ENCODE assay signal across 20 mouse cellular contexts in the genomic region with DNA sequence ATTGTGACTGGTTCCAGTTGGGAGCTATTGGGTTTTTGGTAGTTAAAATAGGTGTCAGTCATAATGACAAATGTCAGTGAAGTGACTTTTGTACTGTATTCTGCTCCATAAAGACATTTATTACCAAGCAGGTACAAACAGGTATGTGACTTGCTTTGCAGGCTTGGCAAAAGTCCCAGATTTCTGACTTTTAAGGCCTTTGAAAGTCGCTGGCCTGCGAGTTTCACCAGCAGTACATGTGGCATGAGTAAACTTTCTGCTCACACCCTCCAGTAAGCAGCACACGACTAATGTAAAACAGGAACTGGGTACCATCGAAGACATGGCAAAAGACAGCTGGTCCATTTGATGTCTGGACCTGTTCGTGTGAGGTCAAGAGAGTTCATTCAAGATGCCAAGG.
DNase-seq lines count a peak whose midpoint lies in the region; ATAC-seq and TF ChIP-seq lines count a peak whose summit lies in the region.
"Had no signal": no experiment of that assay in that cellular context is flagged by ENCODE, and none has a peak within 500 bp of the region (broad histone marks: within the 10 kb centered on the region; RNA-seq: fewer than 3 reads in every experiment).

No protein-coding gene starts in this region.

- H3K27me3 ChIP-seq in embryonic facial prominence, embryonic 14.5 days (replicated peaks; ENCODE audit: control insufficient read depth, insufficient read depth, low read length), result no peaks in the 10 kb centered on the region
- H3K27me3 ChIP-seq in embryonic facial prominence, embryonic 10.5 days (replicated peaks; ENCODE audit: low read depth, poor library complexity, severe bottlenecking), result no peaks in the 10 kb centered on the region
- H3K27me3 ChIP-seq in liver, embryonic 13.5 days, result peaks cover 12% of the 10 kb centered on the region; the same call in 1 of the 2 replicates
- no peaks in the 10 kb centered on the region for H3K27me3 ChIP-seq in liver, postnatal 0 days (ENCODE audit: insufficient read depth, low read length)
- H3K27me3 ChIP-seq in CH12.LX (replicated peaks), result no peaks in the 10 kb centered on the region
- H3K27me3 ChIP-seq: hindbrain, embryonic 15.5 days; limb, embryonic 13.5 days had no signal

- TF ChIP-seq CTCF in liver, postnatal 0 days (IDR thresholded peaks at IDR 0.05; ENCODE audit: low read depth), result no peak
- TF ChIP-seq CTCF in CH12.LX (conservative IDR thresholded peaks at IDR 0.05 in 1 of 2, IDR thresholded peaks at IDR 0.05 in 1 of 2; ENCODE audit: low read depth in 2 of 2, low read length in 2 of 2), result no peak

- no peaks in the 10 kb centered on the region for H3K9me3 ChIP-seq in embryonic facial prominence, embryonic 14.5 days (ENCODE audit: control insufficient read depth, low read length)
- no peaks in the 10 kb centered on the region for H3K9me3 ChIP-seq in embryonic facial prominence, embryonic 10.5 days
- H3K9me3 ChIP-seq in liver, embryonic 13.5 days (replicated peaks), result no peaks in the 10 kb centered on the region
- no peaks in the 10 kb centered on the region for H3K9me3 ChIP-seq in liver, postnatal 0 days (ENCODE audit: low read length)
- no peaks in the 10 kb centered on the region for H3K9me3 ChIP-seq in CH12.LX (replicated peaks; ENCODE audit: low read length)
- H3K9me3 ChIP-seq: hindbrain, embryonic 15.5 days; limb, embryonic 13.5 days had no signal

- 58% methylated on average over 5 of the region's 5 CpGs for WGBS in embryonic facial prominence, embryonic 14.5 days
- 88% methylated on average over 5 of the region's 5 CpGs for WGBS in embryonic facial prominence, embryonic 10.5 days
- WGBS in liver, embryonic 13.5 days (ENCODE audit: insufficient replicate concordance), result 76% methylated on average over 5 of the region's 5 CpGs
- WGBS in liver, postnatal 0 days (ENCODE audit: insufficient replicate concordance), result 68% methylated on average over 5 of the region's 5 CpGs
- 26% methylated on average over 5 of the region's 5 CpGs for WGBS in large intestine, adult 2 months

- in situ Hi-C loops in CH12.LX (cut with MboI; ENCODE audit: low pct_ligation_motif_present, low pct_unique_long_range_greater_than_20kb, low sequenced_read_pairs), result no loop called here

- TF ChIP-seq EP300 in liver, postnatal 0 days (IDR thresholded peaks at IDR 0.05; ENCODE audit: low read depth), result no peak
- no peak for TF ChIP-seq EP300 in CH12.LX (IDR thresholded peaks at IDR 0.05; ENCODE audit: low read length)

- dilution Hi-C loops in CH12.LX (cut with MboI; ENCODE audit: extremely low pct_ligation_motif_present, extremely low pct_unique_long_range_greater_than_20kb, low sequenced_read_pairs), result no loop called here

- no peak overlapping the region for H3K9ac ChIP-seq in embryonic facial prominence, embryonic 14.5 days (ENCODE audit: low read depth, low read length)
- H3K9ac ChIP-seq in liver, embryonic 13.5 days, result 0 out of 2 replicates have a peak overlapping the region, but pooled peaks have one; percentile 31
- H3K9ac ChIP-seq in liver, postnatal 0 days (replicated peaks), result no peak overlapping the region
- no peak overlapping the region for H3K9ac ChIP-seq in CH12.LX (ENCODE audit: insufficient read depth, low read depth)
- H3K9ac ChIP-seq: hindbrain, embryonic 15.5 days; limb, embryonic 13.5 days; liver, embryonic 14.5 days had no signal

- ATAC-seq in embryonic facial prominence, embryonic 14.5 days (ENCODE audit: low read depth), result no peak
- no peak for ATAC-seq in liver, embryonic 13.5 days (ENCODE audit: low read depth)
- no peak for ATAC-seq in liver, postnatal 0 days
- ATAC-seq: forebrain, embryonic 14.5 days had no signal

- H3K4me3 ChIP-seq in embryonic facial prominence, embryonic 14.5 days (ENCODE audit: low read depth, low read length), result no peak overlapping the region
- no peak overlapping the region for H3K4me3 ChIP-seq in embryonic facial prominence, embryonic 10.5 days
- no peak overlapping the region for H3K4me3 ChIP-seq in liver, embryonic 13.5 days (replicated peaks)
- no peak overlapping the region for H3K4me3 ChIP-seq in liver, postnatal 0 days (ENCODE audit: low read depth, low read length)
- no peak overlapping the region for H3K4me3 ChIP-seq in CH12.LX (replicated peaks in 1 of 3; ENCODE audit: low read depth in 2 of 3, low read length in 2 of 3, poor library complexity in 1 of 3)
- H3K4me3 ChIP-seq: heart, adult 2 months; hindbrain, embryonic 15.5 days; limb, embryonic 13.5 days had no signal

- DNase-seq in embryonic facial prominence, embryonic 14.5 days (ENCODE audit: low spot score), result peak; percentile 62
- no peak for DNase-seq in embryonic facial prominence, embryonic 10.5 days (ENCODE audit: low spot score)
- DNase-seq in liver, embryonic 13.5 days, result no peak
- no peak for DNase-seq in liver, postnatal 0 days
- DNase-seq in CH12.LX (ENCODE audit: extremely low read depth), result no peak
- DNase-seq in large intestine, adult 2 months (ENCODE audit: low read depth, low spot score), result peak; percentile 85
- no peak for DNase-seq in layer of hippocampus, adult 18-20 months (ENCODE audit: low spot score in 2 of 2)
- no peak for DNase-seq in thymus, adult 18-20 months
- DNase-seq: cerebellum, adult 8-10 months; gastrocnemius, postnatal 14 days; heart, adult 2 months; heart, postnatal 4 days; retina, postnatal 1 day; right cerebral cortex, postnatal 4 days; thymus, postnatal 4 days had no signal

- no peak for TF ChIP-seq POLR2A in CH12.LX (IDR thresholded peaks at IDR 0.05; ENCODE audit: low read depth, low read length)

- no peak overlapping the region for H3K4me2 ChIP-seq in embryonic facial prominence, embryonic 14.5 days (ENCODE audit: low read depth, low read length)
- H3K4me2 ChIP-seq in liver, embryonic 13.5 days, result no peak overlapping the region
- H3K4me2 ChIP-seq in liver, postnatal 0 days (ENCODE audit: low read depth, low read length), result no peak overlapping the region
- no peak overlapping the region for H3K4me2 ChIP-seq in CH12.LX (ENCODE audit: insufficient read depth, low read depth, poor library complexity, severe bottlenecking)
- H3K4me2 ChIP-seq: hindbrain, embryonic 15.5 days; limb, embryonic 13.5 days; midbrain, embryonic 11.5 days had no signal

- no peaks in the 10 kb centered on the region for H3K36me3 ChIP-seq in embryonic facial prominence, embryonic 14.5 days (ENCODE audit: control insufficient read depth, insufficient read depth, low read length)
- no peaks in the 10 kb centered on the region for H3K36me3 ChIP-seq in embryonic facial prominence, embryonic 10.5 days (replicated peaks)
- H3K36me3 ChIP-seq in liver, embryonic 13.5 days, result no peaks in the 10 kb centered on the region
- H3K36me3 ChIP-seq in liver, postnatal 0 days (replicated peaks; ENCODE audit: insufficient read depth, low read length), result no peaks in the 10 kb centered on the region
- no peaks in the 10 kb centered on the region for H3K36me3 ChIP-seq in CH12.LX (replicated peaks in 1 of 2; ENCODE audit: control insufficient read depth in 1 of 2, insufficient read depth in 1 of 2, low read length in 1 of 2)
- H3K36me3 ChIP-seq: hindbrain, embryonic 15.5 days; limb, embryonic 13.5 days had no signal

- H3K79me2 ChIP-seq in CH12.LX (replicated peaks; ENCODE audit: control insufficient read depth, extremely low read depth, insufficient read depth, poor library complexity, severe bottlenecking), result no peaks in the 10 kb centered on the region

- no peak for TF ChIP-seq RAD21 in CH12.LX (IDR thresholded peaks at IDR 0.05; ENCODE audit: low read depth, low read length)

- H3K4me1 ChIP-seq in embryonic facial prominence, embryonic 14.5 days (ENCODE audit: control insufficient read depth, insufficient read depth, low read length), result 0 out of 2 replicates have a peak, but pooled peaks cover 3% of the 10 kb centered on the region
- no peaks in the 10 kb centered on the region for H3K4me1 ChIP-seq in embryonic facial prominence, embryonic 10.5 days
- peaks cover 14% of the 10 kb centered on the region for H3K4me1 ChIP-seq in liver, embryonic 13.5 days (replicated peaks)
- H3K4me1 ChIP-seq in liver, postnatal 0 days (ENCODE audit: insufficient read depth), result peaks cover 3% of the 10 kb centered on the region; the same call in 1 of the 2 replicates
- peaks cover 3 to 12% of the 10 kb centered on the region in 2 experiments; a peak in 3 of 4 replicates for H3K4me1 ChIP-seq in CH12.LX (ENCODE audit: control insufficient read depth in 1 of 2, insufficient read depth in 2 of 2)
- H3K4me1 ChIP-seq: hindbrain, embryonic 15.5 days had no signal

- no peak overlapping the region for H3K27ac ChIP-seq in embryonic facial prominence, embryonic 14.5 days (replicated peaks; ENCODE audit: low read depth, low read length)
- H3K27ac ChIP-seq in embryonic facial prominence, embryonic 10.5 days (replicated peaks), result no peak overlapping the region
- H3K27ac ChIP-seq in liver, embryonic 13.5 days, result no peak overlapping the region
- no peak overlapping the region for H3K27ac ChIP-seq in liver, postnatal 0 days (ENCODE audit: low read depth)
- H3K27ac ChIP-seq in CH12.LX (ENCODE audit: insufficient read depth, low read depth), result no peak overlapping the region
- H3K27ac ChIP-seq: heart, adult 2 months; hindbrain, embryonic 15.5 days; liver, embryonic 14.5 days had no signal

TF ChIP-seq in CH12.LX, 34 proteins besides CTCF, POLR2A, EP300 and RAD21:
- 0 out of 2 replicates have a peak, but pooled peaks have one; percentile 30 for TF ChIP-seq BHLHE40 (IDR thresholded peaks at IDR 0.05; ENCODE audit: low read depth, low read length)
- TF ChIP-seq IRF4 (IDR thresholded peaks at IDR 0.05; ENCODE audit: low read depth, low read length), result no peak

Comparison
In these comparisons a context has a peak if more than half of its experiments do, and no peak if none do; other contexts are left out.
1. DNase-seq: peak in embryonic facial prominence, embryonic 14.5 days (single experiment) and large intestine, adult 2 months (single experiment); none in embryonic facial prominence, embryonic 10.5 days (single experiment), liver, embryonic 13.5 days (single experiment), liver, postnatal 0 days (single experiment), CH12.LX (single experiment), layer of hippocampus, adult 18-20 months (0 of 2) and thymus, adult 18-20 months (0 of 2).